Mouse (Mus musculus): Measurements from ENCODE around the gene Pfpl.
A peak's percentile ranks its signal among the peaks of the same experiment; 100 is the strongest.

Gene Pfpl

DNA sequence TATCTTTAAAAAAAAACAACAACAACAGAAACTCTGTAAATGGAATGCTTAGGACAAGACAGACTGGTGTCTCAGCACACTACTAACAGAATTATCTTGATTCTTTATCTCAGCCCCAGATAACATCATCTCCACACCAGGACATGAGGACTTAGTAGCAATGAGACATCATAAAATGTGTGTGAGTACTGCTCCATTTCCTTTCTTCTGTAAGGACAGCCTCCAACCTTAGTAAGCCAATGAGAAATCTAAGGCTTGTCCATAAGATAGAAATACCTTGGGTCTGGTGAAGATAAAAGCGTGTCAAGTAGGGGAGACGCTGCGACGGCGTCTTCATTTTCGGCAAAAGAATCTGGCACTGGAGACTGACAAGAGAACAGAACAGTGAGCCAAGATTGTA lies at the start of gene Pfpl:
TSS of gene Pfpl (plus strand) at position 301 of the 400 bp plus-strand sequence.
- DNase-seq (ENCODE audit: low spot score): no peak

DNA sequence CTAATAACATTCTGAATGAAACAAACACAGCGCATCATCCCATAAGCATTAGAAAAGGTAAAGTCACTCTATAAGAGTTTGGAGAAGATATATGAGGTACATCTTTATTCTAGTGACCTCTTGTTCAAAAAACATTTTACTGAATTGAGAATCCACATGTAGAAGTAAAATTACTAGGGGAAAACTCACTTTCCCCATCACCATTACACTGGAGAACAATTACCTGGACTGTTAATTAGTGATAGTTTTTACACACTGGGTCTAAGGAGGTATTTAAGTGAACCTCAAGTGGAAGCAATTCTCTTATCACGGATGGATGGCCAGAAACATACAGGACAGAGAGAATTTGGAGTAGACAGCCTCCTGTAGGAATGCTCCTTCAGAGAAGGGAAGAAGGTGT lies 40.7 kb upstream of the Pfpl start, which contains the start of gene Olfr1440:
TSS of gene Olfr1440 (plus strand) at position 301 of the 400 bp plus-strand sequence.
- no peak for DNase-seq (ENCODE audit: low spot score)

- DNase-seq (ENCODE audit: low spot score): no peak
These were observed 14.0 kb upstream of the Pfpl start for GRCm38 (mm10) chr19:12413737-12414136.

GRCm38 (mm10) chr19:12417361-12417760 lies 10.3 kb upstream of the Pfpl start, which contains the start of gene Olfr1441:
Gene Olfr1441, plus strand, starts transcription at chr19:12417433.
- no peak for DNase-seq (ENCODE audit: low spot score)

DNA sequence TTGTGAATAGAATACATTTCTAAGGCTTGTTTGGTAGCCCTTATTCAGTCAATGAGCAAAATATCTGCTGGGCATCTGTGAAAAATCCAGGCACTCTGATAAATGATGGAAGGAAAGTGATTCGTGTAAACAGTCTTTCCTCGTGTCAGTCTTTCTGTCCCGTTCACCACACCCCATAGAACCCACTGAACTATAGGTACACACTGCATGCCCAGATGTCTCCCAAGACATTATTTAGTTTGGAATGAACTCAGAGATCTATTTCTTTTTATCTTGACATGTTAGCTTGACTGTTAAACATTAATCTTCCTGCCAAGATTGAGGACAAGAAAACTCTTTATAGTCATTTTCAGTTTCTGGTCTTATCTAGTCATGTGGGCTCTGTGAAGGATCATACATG lies 9.4 kb upstream of the Pfpl start:
- DNase-seq (ENCODE audit: low spot score): no peak

DNA sequence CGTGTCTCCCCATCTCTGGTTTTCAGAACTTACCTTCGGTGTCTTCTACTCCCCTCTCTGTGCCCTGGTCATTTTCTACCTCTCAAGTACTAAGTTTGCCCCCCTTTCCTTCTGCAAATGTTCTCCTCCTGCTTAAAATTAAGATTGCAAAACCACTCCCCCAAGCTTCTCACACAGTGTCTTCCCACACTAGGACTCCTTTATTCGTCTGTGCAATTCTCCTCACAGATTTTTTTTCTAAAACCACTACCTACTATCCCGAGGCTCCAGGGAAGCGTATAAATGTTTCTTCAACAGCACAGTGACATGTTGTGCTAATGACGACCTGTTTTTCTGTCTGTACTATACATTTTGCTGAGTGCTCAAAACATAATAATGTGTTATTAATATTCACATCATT lies 7.2 kb upstream of the Pfpl start:
- DNase-seq (ENCODE audit: low spot score): no peak

- DNase-seq (ENCODE audit: low spot score): no peak
These were observed 6.0 kb upstream of the Pfpl start for GRCm38 (mm10) chr19:12421680-12422079.

- DNase-seq (ENCODE audit: low spot score): no peak
These were observed 604 bp upstream of the Pfpl start for GRCm38 (mm10) chr19:12427101-12427500.

DNA sequence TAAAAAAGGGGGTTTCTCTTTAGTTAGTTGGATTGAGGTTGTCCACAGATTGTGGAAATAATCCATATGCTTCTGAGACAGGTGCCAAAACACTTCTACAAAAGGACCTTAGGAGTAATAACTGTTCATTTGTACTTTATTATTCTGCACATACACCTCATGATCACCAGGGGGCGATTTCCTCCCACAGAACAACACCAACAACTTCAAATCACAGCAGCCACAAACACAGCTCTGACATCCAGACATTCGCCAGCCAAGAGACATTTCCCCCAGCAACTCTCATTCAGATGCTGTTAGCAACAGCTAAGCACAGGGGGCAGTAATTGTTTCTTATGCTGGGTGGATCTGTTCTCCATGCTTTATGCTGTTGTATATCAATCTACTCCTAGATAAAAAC lies 5.3 kb downstream of the Pfpl start:
- peak; percentile 19 for DNase-seq (ENCODE audit: low spot score)

DNA sequence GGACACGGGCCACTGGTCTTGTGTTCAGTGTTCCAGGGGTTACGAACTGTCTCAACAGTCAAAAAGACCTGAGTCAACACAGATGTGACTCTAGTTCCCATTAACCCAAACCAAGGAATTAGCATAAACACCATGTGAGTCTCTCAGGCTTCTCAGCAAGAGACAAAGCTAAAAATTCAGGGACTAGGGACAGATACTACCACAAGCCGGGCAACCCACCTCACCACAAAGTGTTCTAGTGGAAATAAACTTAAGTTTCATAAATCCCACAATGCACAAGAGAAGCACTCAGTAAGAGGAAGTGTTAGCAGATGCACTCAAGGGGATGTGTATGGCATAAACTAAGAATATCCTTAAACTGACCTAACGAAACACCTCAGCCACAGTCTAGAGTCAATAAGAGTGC lies 7.3 kb downstream of the Pfpl start:
- no peak for DNase-seq (ENCODE audit: low spot score)

DNA sequence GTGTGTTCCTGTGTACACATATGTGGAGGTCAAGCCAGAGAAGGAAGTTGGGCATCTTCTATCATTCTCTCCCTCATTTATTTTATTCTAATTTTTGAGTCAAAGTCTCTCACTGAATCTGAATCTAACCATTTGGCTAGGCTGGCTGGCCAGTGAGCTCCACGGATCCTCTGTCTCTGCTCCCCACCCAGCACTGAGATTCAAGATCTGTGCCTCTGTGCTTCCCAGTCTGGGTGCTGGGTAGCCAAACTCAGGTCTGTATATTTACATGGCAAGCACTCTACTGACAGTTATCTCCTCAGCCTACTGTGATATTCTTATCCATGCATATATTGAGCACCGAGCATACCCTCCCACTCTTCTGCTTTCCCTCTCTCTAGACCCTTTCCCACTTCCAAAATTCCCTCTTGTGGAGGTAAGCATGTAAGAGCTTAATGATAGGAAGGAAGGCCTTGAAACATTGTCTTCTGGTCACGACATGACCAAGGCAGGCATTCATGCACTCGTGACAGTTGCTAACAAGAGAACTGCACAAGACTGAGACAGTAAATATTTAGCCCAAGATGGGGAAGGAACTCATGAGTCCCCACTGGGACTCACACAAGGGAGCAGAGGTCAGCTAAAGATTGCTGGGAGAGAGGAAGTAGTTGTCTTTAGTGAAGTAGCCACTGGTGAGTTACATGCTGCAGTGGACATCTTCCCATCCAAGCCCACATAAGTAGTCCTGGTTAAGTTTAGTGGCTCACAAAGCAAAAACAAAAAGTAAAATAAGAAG lies 8.2 kb downstream of the Pfpl start:
- no peak for DNase-seq (ENCODE audit: low spot score)

- DNase-seq (ENCODE audit: low spot score): no peak
These were observed 11.9 kb downstream of the Pfpl start for GRCm38 (mm10) chr19:12439581-12439980.

DNA sequence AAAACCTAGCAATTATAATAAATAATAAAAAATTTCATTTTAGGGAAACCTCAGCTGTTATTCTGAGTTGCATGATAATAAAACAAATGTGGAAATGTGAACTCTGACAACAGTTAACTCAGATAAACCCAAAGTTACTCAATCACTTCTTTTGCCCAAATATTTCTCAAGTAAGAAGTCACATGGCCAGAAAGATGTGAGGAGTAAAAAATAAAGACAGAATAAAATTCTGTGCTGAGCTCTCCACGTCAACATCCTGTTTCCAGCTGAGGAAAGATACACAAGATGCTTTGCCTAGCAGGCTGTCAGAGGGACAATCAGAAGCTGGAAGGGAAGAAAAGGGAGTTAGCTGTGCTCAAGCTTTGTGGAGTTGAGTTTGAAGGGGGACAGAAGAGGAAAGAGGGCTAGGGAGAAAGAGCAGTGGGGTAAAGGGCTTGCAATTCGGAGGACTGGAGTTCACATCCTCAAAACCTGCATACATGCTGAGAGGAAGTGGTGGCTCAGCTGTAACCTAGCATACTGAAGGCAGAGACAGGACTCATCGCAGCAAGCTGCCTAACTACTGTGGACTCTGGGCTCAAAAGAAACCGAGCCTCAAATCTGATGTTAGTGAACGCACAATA lies 12.5 kb downstream of the Pfpl start:
- DNase-seq (ENCODE audit: low spot score): no peak

DNA sequence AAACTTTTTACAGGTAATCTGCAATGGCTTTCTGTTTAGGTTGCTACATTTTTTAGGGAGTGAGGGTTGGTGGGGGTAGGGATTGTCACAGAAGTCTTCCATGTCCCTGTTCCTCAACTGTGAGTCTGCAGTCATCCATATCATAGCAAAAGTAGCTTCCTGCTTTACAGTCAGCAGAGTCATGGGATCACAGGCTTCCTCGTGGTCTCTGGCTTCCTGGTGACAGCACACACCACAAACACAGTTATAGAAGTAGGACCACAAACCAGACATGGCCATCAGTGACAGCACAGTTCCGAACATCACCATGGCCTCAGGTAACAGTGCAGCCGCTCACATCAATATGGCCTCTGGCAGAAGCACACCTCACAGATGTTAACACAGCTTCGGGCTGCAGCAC lies 14.9 kb downstream of the Pfpl start:
- DNase-seq (ENCODE audit: low spot score): peak; percentile 56

- DNase-seq (ENCODE audit: low spot score): no peak
These were observed 17.3 kb downstream of the Pfpl start for GRCm38 (mm10) chr19:12445014-12445413.

GRCm38 (mm10) chr19:12457401-12458066 lies 29.8 kb downstream of the Pfpl start:
- no peak for DNase-seq (ENCODE audit: low spot score)

DNA sequence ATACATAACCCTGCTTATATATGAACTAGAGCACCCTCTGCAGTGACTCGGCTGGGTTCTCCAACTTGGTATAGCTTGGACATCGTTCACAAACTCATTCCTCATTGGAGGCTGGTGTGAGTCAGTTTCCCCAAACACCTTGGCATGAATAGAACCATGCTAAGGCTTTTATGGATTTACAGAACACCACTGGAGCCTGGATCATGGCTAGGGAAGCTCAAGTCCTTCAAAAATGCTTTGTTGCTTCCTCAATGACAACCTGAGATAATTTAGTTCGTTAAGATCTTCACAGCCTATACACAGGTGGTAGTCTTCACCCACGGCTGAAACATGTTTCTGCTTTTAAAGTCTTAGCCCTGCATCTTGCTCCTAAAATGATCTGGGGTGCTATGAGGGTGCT lies 31.8 kb downstream of the Pfpl start:
- DNase-seq (ENCODE audit: low spot score): no peak

GRCm38 (mm10) chr19:12460282-12461249 lies 32.9 kb downstream of the Pfpl start, which contains the start of gene Mpeg1:
Gene Mpeg1, plus strand, starts transcription at chr19:12460779.
- DNase-seq (ENCODE audit: low spot score): no peak

DNA sequence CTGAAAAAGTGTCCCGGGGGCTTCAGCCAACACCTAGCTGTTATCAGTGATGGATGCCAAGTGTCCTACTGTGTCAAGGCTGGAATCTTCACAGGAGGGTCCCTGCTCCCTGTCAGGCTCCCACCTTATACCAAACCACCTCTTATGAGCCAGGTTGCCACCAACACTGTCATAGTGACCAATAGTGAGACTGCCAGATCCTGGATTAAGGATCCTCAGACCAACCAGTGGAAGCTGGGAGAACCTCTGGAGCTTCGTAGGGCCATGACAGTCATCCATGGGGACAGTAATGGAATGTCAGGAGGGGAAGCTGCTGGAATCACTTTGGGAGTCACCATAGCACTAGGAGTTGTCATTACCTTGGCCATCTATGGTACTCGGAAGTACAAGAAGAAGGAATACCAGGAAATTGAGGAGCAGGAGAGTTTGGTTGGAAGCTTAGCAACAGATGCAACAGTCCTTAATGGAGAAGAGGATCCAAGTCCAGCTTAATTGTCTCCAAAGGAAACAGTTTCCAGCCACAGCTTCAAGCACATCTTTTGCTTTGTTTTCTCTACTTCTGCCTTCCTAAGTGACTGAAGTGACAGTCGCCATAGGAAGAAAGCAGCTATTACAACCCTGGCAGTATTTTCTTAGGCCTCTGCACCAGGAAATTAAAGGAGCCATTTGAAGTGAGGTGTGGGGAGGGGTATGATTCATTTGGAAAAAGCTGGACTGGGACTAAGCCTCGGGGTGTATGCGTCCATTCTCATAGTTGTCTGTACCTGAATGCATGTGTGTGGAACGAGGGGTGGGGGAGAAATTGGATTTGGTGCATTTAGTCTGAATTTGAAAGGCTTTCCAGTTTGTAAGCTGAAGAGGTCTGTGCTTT lies 35.4 kb downstream of the Pfpl start:
- DNase-seq (ENCODE audit: low spot score): no peak

GRCm38 (mm10) chr19:12463722-12464035 lies 36.0 kb downstream of the Pfpl start:
- no peak for DNase-seq (ENCODE audit: low spot score)

DNA sequence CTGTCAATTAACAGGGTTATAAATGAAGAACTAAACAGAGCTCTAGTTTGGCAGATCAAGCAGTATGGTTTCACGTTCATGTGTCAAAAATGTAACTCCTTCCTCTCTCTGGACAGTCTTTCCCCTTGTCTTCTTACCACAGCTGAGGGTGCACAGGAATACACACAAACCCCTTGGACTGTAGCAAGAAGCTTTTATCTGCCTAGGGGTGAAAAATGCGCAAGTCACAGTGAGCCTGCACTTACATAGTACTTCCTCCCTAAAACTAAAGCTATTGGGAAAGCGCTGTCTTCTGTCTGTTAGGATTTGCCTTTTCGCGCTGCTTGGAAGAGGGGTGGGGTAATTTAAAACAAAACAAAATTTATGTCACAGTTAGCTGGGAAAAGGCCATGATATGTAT lies 36.4 kb downstream of the Pfpl start:
- no peak for DNase-seq (ENCODE audit: low spot score)
